Mouse (Mus musculus) layer of hippocampus, adult 11-12 months (tissue): Measurements from ENCODE around the gene Erv3.

Experiments used
- DNase-seq: peaks from one replicate; pipeline ENCODE4 v3.0.0; 2022; ENCODE audit warnings: low spot score

Erv3 gene

DNA sequence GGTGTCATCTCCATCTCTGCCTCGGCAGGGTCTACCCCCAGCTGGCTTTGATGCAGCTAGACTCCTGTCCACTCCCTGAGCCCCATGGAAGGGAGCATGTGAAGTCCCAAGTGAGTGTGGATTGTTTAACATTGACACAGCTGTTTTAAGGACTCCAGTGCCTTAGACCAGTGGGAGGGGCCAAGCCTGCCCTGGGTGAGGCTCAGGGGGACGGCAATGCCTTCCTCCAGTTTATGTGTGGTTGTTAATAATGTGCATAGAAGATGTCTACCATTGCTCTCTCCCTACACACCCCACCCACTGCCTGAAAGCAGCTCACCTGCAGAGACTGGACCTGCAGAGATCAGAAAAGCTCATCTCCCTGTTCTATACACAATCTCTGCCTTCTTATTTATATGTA is 35.6 kb downstream of the Erv3 start:
- DNase-seq, result no peak

DNA sequence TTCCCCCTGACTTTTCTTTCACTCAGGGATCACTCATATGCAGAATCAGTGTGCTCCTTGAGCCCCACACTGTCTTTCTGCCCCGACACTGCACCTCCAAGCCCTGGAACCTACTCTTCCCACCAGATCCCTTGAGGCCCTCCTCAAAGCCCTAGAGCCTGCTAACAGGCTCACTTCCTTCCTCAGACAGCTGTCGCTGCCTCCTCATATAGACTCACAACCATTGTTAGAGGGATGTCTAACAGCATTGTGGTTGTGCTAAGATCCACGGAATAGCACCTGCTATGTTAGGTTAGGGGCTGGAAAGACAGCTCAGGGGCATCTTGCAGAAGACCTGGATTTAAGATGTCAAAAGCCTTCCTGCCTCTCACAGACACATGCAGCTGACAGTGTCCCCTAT is 37.1 kb downstream of the Erv3 start:
- no peak for DNase-seq

GRCm38 (mm10) chr2:131821708-131821990 is 37.9 kb downstream of the Erv3 start:
- DNase-seq, result no peak

DNA sequence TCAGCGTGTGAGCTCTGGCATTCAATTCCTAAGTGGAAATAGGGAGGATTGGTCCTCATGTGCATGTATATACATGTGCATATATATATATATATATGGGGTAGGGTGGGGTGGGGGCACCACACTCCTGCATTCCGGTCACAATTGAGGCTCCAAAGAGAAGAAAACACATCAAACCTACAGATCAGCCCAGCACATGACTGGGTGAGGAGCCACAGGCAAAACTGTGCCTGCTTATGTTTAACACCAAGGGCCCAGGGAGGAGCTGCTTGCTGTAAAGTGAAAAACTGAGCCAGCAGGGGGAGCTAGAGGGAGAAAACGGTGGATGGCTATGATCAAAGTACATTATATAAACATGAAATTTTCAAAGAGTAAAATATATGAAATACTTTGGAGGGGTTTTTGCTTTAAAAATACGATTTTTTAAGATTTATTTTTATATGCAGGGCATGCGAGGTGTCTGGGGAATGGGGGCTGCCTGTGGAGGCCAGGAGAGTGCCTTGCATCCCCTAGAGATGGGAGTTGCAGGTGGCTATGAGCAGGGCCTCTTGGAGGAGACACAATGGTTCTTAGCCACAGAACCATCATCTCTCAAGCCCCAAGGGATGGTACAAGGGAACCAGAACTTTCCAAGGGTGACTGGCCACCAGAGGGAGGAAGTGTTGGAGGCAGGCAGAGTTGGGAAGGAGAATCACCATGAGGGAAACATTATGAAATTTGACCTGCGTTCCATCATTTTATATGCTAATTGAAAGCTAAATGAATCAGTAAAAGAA is 38.4 kb downstream of the Erv3 start:
- DNase-seq, result peak; percentile 94

GRCm38 (mm10) chr2:131820088-131820675 is 39.4 kb downstream of the Erv3 start:
- peak; percentile 89 for DNase-seq

- DNase-seq, result no peak
Measured at GRCm38 (mm10) chr2:131814327-131814726, 45.2 kb downstream of the Erv3 start.

DNA sequence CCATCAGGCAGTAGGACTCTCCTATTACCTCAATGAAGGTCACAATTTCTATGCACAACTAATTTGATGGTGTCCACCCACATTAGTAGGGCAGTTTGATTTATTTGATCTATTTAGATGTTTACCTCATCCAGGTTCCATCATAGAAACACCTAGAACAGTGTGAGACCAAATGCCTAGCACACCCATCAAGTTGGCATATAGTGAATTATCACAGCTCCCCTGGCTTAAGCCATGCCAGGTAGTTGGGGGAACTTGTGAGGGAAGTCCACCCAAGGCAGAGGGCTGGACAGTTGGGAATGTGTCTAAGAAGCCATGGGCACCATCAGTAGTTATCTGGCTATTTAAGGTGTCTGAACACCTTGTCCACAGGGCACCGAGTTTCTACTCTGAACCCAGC is 46.1 kb downstream of the Erv3 start:
- DNase-seq, result no peak

DNA sequence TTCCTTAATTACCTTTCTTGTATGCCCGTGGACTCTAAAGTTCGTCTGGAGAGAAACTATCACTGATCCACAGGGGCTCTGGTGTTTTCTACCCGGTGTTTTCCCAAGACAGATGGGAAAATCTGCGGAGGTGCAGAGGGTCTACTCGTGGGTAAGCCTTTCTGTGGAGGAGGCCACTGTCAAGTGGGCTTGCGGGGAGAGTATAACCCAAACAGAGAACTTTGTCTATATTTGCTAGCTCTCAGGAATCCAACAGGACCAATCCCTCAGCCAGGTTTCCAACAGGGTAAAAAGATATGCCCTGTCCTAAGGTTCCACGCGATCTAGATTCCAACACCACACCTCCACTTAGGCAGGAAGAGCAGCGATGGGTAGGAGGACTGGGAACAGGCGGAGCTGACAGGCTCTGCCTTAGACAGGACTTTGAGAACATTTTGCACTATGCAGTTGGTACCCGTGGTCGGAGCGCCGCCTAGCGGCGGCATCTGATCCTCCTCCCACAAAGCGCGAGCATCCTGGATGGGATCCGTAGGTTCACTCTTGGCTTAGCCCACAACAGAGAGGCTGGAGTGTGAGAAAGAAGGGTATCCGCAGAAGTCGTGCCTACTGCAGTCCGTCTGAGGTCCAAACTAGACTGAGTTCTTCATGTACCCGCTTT is 46.9 kb downstream of the Erv3 start:
- peak; percentile 80 for DNase-seq

GRCm38 (mm10) chr2:131811607-131812006 is 47.9 kb downstream of the Erv3 start:
- DNase-seq, result no peak

DNA sequence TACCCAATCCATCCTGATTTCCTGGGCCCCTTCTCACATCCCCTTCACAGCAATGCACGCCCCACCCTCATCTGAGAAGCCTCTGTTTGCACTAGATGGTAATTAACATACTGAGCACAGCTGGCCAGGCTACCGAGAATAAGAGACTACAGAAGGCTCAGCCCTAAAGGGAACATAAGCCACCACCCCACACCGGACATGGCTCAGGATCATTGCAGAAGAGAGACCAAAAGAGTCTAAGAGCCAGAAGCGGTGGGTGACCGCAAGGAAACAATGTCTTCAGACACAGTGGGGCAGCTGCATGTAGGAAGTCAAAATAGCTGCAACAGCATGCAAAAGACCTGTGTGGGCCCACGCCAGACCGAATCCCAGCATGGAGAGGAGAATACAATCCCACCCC is 50.7 kb downstream of the Erv3 start:
- DNase-seq, result no peak

DNA sequence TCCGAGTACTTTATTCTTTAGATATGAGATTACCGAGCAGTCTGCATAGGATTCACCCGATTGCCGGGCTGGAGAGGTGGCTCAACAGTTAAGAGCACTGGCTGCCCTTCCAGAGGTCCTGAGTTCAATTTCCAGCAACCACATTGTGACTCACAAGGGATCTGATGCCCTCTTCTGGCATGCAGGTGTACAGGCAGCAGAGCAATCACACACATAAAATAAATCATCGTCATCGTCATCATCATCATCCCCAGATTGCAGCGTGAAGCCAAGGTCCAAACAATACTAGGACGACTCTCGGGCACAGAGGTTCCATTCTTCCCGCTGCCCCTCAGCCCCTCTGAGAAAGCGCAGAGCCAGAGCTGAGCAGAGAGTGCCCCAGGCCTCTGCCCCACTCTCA is 51.9 kb downstream of the Erv3 start:
- DNase-seq, result no peak

DNA sequence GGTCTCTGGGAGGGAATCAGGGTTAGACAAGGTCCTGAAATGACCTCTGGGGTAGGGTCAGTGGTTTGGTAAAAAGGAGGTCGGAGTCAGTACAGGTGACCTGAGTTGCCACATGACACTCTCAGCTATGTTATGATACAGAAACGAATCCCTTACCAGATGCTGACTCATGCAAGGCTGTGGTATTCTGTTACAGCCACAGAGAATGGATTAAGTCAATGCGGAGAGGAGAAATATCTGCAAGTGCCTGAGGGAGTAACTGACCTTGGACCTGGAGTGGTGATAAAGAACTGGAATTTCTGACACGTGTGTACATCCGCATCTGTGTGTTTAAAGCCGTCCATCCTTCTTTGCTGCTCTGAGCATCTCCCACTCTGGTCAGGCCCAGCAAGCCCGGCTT is 52.7 kb downstream of the Erv3 start:
- DNase-seq, result no peak

DNA sequence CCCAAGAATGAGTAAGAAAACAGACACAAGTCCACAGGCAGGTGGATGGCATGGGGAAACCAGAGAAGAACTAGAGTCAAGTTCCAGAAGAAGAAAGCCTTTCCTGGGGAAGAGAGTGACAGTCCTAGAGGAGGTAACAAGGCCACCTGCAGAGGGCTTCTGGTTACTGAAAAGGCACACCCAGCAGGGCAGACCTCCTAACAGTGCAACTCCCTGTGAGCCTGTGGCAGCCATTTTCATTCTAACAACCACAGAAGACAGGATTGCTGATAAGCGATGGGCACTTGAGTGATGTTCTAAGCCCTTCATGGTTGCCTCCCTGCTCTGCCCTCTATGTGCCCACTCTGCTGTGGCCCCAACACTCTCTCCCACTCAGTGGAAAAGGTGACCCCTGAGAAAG is 54.2 kb downstream of the Erv3 start:
- no peak for DNase-seq

DNA sequence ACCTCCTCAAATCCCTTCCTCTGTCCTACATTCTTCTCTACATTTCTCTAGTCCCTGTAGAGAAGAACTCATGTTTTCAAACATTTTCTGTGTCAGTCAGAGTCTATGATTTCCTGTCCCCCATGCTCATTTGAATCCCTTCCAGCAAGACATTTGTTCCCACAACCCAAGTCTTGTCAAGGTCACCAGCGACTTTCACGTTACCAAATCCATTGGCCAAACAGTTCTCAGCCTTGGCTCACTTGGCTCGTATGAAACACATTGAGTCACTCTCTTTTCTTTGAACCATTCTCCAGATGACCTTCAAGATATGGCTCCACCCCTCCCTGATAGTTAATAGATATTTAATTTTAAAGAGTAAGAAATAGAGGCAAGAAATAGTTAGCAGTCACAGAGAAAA is 55.7 kb downstream of the Erv3 start:
- no peak for DNase-seq
